Mouse (Mus musculus) spleen, postnatal 4 days (tissue): Measurements from ENCODE around the gene Pgap3.

Experiments
- DNase-seq, 2 experiments: peaks; one replicate each; pipeline ENCODE4 v3.0.0; 2022; ENCODE audit warnings: low spot score in 2 of 2

Gene Pgap3

DNA sequence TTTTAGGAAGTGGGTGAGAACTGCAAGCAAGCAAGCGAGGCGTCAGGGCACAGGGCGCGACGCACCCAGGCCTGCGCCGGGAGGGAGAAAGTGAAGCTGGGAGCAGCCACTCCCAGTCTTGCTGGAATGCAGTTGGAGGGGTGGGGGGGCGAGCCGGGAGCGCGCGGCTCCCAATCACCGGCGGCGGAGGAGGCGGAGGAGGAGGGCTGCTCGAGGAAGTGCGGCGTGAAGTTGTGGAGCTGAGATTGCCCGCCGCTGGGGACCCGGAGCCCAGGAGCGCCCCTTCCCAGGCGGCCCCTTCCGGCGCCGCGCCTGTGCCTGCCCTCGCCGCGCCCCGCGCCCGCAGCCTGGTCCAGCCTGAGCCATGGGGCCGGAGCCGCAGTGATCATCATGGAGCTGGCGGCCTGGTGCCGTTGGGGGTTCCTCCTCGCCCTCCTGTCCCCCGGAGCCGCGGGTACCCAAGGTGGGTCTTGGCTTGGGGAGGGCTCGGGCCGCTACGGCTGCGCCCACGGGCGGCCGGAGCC is 12.0 kb upstream of the Pgap3 start, which contains the start of gene Erbb2:
Gene Erbb2 (plus strand): TSS at position 198 of the 524 bp plus-strand sequence.
- DNase-seq: no peak

DNA sequence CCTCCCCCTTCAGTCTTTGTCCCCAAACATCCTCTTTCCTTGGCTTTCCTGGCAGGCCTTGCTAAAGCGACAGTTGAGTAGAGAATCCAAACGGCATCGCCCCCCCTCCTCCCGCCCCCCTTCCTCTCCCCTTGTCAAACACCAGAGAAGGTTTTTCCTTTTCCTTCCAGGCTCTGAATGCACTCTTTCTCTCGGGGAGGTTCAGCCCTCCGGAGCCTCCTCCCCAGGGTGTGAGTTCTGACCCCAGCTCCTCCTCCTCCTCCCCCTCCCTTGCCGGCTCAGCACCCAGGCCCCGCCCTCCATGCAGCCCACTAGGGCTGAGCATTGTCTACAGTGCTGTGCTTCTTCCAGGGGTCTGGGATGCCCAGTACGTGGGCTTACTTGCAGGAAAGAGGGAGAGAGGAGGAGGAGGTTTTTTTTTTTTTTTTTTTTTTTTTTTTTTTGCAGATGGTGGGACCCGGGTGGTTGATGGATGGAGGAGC is 9.1 kb upstream of the Pgap3 start:
- DNase-seq: no peak

- DNase-seq: no peak
Measured at GRCm38 (mm10) chr11:98408872-98409271, 8.6 kb upstream of the Pgap3 start.

DNA sequence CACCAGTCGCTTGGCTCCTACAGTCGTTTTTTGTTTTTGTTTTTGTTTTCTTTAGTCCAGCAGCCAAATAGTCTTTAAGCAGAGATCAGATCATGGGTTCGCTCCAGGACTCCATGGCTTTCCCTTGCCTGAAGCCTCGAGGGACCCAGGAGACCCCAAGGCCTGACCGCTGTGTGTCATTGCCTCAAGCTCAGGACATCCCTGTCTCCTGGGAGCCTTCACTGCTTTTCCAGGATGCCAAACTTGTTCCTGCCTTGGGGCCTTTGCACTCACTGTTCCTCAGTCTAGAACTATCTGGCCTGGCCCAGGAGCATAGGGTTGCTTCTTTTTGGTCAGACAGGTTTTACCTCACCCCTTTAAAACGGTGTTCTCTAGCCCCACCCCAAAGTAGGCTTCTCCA is 6.3 kb upstream of the Pgap3 start:
- no peak for DNase-seq

- DNase-seq: no peak
Measured at GRCm38 (mm10) chr11:98400816-98401215, 526 bp upstream of the Pgap3 start.

GRCm38 (mm10) chr11:98397946-98398345 is 2.3 kb downstream of the Pgap3 start:
- DNase-seq: no peak

- peak in 1 of 2 experiments; percentile 49 for DNase-seq
Measured at GRCm38 (mm10) chr11:98395041-98395440, 5.2 kb downstream of the Pgap3 start.

DNA sequence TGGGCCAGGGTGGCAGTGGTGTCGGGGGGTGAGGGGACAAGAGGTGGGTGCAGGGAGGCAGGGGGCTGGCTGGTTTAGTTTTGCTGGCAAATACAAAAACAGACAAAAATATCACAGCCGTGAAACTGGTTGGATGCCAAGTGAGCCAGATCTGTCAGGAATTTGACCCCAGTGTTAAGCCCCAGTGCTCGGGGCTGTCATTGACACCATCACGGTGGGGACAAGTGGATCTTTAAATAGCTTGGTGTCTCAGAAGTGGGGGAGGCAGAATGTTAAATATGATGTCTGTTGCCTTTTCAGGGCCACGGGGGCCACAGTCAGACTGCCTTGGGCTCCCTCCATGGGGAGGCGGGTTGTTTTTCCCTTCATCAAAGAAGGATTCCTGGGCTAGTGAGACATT is 6.0 kb downstream of the Pgap3 start:
- DNase-seq: no peak

DNA sequence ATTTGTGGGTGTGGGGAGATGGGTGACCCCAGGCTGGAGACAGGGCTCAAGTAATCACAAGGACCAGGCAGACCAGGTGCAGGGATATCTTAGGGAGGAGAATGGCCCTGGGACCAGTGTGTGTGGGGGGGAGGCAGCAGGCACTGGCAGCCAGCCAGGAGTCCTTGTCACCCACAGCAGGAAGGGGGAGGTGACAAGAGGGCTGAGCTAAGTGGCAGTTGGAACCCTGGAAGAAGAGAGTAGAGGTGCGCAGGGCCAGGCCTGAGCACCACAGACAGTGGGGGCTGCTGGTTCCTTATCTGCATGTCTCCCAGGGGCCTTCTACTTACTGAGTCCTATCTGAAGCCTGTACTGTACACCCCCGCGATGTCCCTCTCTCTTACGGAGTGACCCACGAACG is 7.0 kb downstream of the Pgap3 start:
- DNase-seq: peak; percentile 76 to 88

DNA sequence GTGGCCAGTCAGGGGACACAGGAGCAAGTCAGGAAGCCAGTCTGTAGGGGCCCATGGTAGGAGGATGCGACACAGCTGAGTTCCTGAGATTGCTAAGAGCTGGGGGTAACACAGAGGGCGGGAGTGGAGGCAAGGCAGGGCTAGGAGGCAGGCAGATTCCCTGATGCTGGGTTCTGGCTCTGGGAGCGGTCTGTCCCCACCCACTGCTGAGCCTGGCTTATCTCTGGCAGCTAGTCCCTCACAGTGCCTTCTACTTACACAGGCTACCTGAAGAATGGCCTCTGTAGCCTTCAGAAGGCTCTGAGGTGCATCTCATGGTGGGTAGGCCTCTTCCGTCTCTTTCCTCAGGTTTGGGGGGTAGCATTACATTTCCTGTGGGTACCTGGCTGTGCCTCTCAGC is 7.6 kb downstream of the Pgap3 start:
- peak in 1 of 2 experiments; percentile 54 for DNase-seq

- no peak for DNase-seq
Measured at GRCm38 (mm10) chr11:98392034-98392433, 8.3 kb downstream of the Pgap3 start.

DNA sequence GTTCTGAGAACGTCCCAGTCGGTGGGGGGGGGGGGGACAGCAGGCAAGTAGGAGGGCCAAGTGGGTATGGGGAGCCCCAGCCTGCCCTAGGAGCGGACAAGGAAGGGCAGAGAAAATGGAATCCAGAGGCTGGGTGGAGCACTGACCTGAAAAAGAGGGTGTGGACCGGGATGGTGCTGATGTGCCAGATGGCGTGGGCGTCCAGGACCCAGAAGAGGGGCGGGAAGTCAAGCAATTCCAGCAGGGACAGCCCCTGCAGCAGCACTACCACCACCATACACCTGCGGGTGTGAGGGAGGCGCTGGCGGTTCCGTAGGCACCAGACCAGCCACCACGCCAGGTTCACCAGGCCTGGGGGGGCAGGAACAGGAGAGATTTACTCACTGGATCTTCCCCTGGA is 10.1 kb downstream of the Pgap3 start:
- no peak for DNase-seq

GRCm38 (mm10) chr11:98389221-98389780 is 11.0 kb downstream of the Pgap3 start:
- peak; percentile 50 to 78 for DNase-seq

DNA sequence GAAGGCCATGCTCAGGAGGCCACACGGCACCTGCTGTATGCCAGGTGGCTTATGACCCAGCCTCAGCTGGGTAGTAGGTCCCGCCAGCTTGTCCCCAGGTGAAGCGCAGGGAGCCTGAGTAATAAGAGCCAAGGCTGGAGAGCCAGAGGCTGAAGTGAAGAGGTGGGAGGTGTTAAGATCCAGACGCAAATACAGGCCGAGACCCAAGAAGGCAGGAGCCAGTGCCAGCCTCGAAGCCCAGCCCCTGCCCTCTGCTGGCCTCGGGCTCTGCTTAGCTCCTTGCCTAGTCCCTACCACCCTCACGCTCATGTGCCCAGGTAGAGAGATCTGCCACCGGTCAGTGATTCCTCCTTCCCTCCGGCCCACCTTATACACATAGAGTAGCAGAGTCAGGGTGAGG is 12.0 kb downstream of the Pgap3 start:
- no peak for DNase-seq

DNA sequence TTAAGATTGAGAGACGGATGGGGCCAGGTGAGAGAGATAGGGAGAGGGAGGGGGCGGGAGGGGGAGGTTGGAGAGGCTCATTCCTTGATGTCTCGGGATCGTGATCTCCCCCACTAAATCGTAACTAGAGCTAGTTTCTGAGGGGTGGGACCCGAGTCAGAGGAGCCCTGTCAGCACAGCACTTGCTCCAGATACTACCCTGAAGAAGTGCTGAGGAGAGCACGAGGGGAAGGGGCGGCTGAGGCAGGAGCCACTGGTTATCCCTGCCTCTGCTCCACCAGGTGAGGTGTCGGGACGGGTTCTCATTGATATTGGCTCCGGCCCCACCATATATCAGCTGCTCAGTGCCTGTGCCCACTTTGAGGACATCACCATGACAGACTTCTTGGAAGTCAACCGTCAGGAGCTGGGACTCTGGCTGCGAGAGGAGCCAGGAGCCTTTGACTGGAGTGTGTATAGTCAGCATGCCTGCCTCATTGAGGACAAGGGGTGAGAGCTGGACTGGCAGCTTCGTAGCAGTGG is 13.2 kb downstream of the Pgap3 start:
- DNase-seq: no peak

- no peak for DNase-seq
Measured at GRCm38 (mm10) chr11:98386596-98386995, 13.7 kb downstream of the Pgap3 start.

GRCm38 (mm10) chr11:98385638-98386585 is 14.4 kb downstream of the Pgap3 start, which contains the start of gene Pnmt:
Gene Pnmt, plus strand, starts transcription at chr11:98386450.
- DNase-seq: no peak

GRCm38 (mm10) chr11:98384721-98385637 is 15.3 kb downstream of the Pgap3 start:
- DNase-seq: no peak

DNA sequence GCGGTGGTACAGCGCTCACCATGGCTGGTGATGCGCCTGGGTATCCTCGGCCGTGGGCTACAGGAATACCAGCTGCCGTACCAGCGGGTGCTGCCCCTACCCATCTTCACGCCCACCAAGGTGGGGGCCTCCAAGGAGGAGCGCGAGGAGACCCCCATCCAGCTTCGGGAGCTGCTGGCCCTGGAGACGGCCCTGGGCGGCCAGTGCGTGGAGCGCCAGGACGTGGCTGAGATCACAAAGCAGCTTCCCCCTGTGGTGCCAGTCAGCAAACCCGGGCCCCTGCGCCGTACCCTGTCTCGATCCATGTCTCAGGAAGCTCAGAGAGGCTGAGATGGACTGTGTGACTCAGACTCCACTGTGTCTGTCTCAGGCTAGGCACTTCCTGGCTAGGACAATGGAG is 16.1 kb downstream of the Pgap3 start:
- DNase-seq: no peak

DNA sequence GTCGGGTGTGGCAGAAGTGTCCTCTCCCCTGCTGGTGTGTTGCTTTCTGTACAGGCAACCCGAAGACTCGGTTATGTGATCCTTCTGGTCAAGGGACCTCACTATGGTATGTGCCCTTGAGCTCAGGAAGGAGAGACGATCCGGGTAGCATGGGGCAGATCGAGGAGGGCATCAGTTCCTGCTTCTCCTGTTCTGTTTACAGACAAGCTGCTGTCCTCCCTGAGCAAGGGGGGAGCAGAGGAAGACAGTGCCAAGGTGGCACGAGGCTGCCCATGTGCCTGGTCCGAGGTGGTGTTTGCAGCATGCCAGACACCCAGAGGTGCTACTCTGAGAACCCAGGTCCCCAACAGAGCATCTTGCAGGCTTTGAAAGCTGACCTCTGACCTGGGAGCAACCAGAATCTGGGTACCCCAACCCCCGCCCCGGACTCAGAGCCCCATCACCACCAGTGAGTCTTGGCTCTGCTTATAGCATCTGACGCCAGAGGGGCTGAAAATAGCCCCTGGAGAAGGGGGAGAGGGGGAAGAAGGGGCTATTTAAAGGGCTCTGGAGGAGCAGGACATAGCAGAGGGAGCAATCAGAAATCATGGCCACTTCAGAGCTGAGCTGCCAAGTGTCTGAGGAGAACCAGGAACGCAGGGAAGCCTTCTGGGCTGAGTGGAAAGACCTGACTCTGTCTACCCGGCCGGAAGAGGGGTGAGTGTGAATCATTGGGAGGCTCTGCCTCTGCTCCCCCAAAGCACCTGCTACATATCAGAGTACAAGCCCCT is 16.8 kb downstream of the Pgap3 start, which contains the start of gene Tcap:
Gene Tcap (plus strand): TSS at position 551 of the 770 bp plus-strand sequence.
- no peak for DNase-seq
